Mouse (Mus musculus): Measurements from ENCODE around the gene Ncaph2.

DNA sequence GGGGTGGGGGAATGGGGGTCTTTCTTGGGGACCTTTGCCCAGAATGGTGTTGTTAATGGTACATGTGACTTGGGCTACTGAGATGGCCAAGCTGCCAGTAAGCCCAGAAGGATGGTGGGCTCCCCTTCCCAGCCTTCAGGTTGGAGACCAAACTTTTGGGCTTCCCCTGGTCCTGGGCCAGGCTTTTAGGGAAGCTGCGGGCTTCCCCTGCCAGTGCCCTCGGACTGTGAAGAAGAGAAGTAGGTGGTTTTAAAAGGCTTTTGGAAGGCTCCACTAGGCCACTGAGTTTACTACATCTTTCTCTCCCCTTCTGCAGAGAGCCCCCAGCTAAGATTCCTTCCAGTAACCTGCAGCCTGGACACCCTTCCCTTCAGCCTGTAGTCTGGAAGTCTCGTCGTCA lies 31.9 kb upstream of the Ncaph2 start:
- TF ChIP-seq POLR2A (IDR thresholded peaks at IDR 0.05; ENCODE audit: insufficient read length, low read depth) (no peak), USF1 (IDR thresholded peaks at IDR 0.05; ENCODE audit: low read depth) (no peak), MAX (IDR thresholded peaks at IDR 0.05; ENCODE audit: low read depth) (no peak), MYOG (IDR thresholded peaks at IDR 0.05; ENCODE audit: control insufficient read depth in 1 of 3, insufficient read depth in 1 of 3, insufficient read length in 2 of 3, low read depth in 2 of 3) (no peak), CEBPB (IDR thresholded peaks at IDR 0.05; ENCODE audit: insufficient read depth, poor library complexity, severe bottlenecking) (no peak), REST (IDR thresholded peaks at IDR 0.05; ENCODE audit: insufficient read depth, insufficient read length) (no peak), TCF12 (IDR thresholded peaks at IDR 0.05; ENCODE audit: insufficient read depth, poor library complexity, severe bottlenecking) (no peak), MYOD1 (IDR thresholded peaks at IDR 0.05; ENCODE audit: control insufficient read depth in 1 of 3, insufficient read length in 2 of 3, low read depth in 2 of 3) (no peak), TCF3 (IDR thresholded peaks at IDR 0.05; ENCODE audit: insufficient read length, low read depth) (no peak), E2F4 (IDR thresholded peaks at IDR 0.05; ENCODE audit: insufficient read depth) (no peak), POLR2AphosphoS2 (IDR thresholded peaks at IDR 0.05; ENCODE audit: insufficient read length, low read depth) (no peak)
